Mouse (Mus musculus) hindbrain, embryonic 11.5 days (tissue): Measurements from ENCODE around the gene Tead4. TPM values are rescaled to one million over a fixed set of nuclear protein-coding genes. Genes with fewer than 3 reads are reported as not detected.

ENCODE experiments used
- ATAC-seq: fragments of 200-750 bp; cut with Nextera tagmentation; 2 replicates; pipeline ENCODE4 v1.8.0; 2017; ENCODE audit warnings: mild to moderate bottlenecking, moderate TSS enrichment, moderate library complexity; ENCODE audit not compliant: low FRiP score
- DNase-seq: peaks from one replicate; pipeline ENCODE4 v3.0.0-alpha.2; 2015; ENCODE audit warnings: low spot score
- H3K27ac ChIP-seq: fragments of 300-500 bp; sonication (generic); 2 replicates; pipeline ENCODE4 v1.5.1; 2014; ENCODE audit warnings: mild to moderate bottlenecking, low read depth, low read length
- H3K27me3 ChIP-seq: fragments of 300-500 bp; sonication (generic); 2 replicates; pipeline ENCODE4 v1.6.1; 2014; ENCODE audit warnings: mild to moderate bottlenecking, low read length, moderate library complexity, mixed read lengths; ENCODE audit not compliant: control insufficient read depth, insufficient read depth
- H3K36me3 ChIP-seq: fragments of 300-500 bp; sonication (generic); 2 replicates; pipeline ENCODE4 v1.6.1; 2014; ENCODE audit warnings: mild to moderate bottlenecking, low read length, moderate library complexity, mixed read lengths; ENCODE audit not compliant: control insufficient read depth, insufficient read depth
- H3K4me1 ChIP-seq: fragments of 300-500 bp; sonication (generic); replicated peaks from 2 replicates; pipeline ENCODE4 v1.6.1; 2014; ENCODE audit warnings: low read length, mixed read lengths; ENCODE audit not compliant: control insufficient read depth, insufficient read depth
- H3K4me2 ChIP-seq: fragments of 300-500 bp; sonication (generic); replicated peaks from 2 replicates; pipeline ENCODE4 v1.6.1; 2014; ENCODE audit warnings: mild to moderate bottlenecking, low read depth, low read length
- H3K4me3 ChIP-seq: fragments of 300-500 bp; sonication (generic); 2 replicates; pipeline ENCODE4 v1.5.1; 2014; ENCODE audit warnings: low read depth, low read length
- H3K9ac ChIP-seq: fragments of 300-500 bp; sonication (generic); 2 replicates; pipeline ENCODE4 v1.6.1; 2014; ENCODE audit warnings: low read depth, low read length
- H3K9me3 ChIP-seq: fragments of 300-500 bp; sonication (generic); 2 replicates; pipeline ENCODE4 v1.6.1; 2016; ENCODE audit warnings: low read length; ENCODE audit not compliant: control insufficient read depth
- WGBS: fragments of 180-500 bp; shearing (Covaris S2); extraction: QIAGEN DNeasy Blood & Tissue Kit; methylation state at CpG from one replicate; pipeline ENCODE4 v1.1.7; 2014; 5-methylcytosine and 5-hydroxymethylcytosine counted together
- polyA plus RNA-seq: library from polyadenylated mRNA; unstranded; fragments of >200 nt; fragmentation: Nextera tagmentation; extraction: Ambion mirVana; gene quantifications from 2 replicates; pipeline ENCODE4 v1.2.1, GENCODE M21; 2014

Tead4 gene
- polyA plus RNA-seq, 1 experiment from 2014 or later: 1.7 TPM

DNA sequence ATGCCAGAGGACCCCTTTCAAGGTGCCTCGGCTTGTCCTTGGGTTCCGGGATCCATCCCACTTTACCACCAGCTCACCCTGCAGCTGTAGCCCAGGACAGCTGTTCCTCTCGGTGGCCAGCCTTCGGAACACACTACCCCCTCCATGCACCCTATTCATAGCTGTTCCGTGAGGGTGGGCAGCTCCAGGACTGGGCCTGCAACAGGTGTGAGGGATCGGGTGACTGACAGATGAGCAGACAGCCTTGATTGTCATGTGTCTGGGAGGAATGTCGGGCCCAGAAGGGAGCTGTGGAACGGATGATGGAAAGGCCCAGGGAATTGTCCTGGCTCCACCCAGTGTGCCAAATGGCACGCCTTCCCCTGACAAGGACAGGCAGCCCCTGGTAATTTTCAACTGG is 64.0 kb downstream of the Tead4 start:
- WGBS: 73% methylated on average over 9 of the region's 9 CpGs
- no peak for ATAC-seq
- Histone ChIP-seq H3K36me3 (no peaks in the 10 kb centered on the region), H3K4me3 (no peak overlapping the region), H3K9me3 (no peaks in the 10 kb centered on the region), H3K27ac (no peak overlapping the region), H3K9ac (no peak overlapping the region), H3K4me1 (no peaks in the 10 kb centered on the region), H3K4me2 (no peak overlapping the region), H3K27me3 (no peaks in the 10 kb centered on the region)
- no peak for DNase-seq

DNA sequence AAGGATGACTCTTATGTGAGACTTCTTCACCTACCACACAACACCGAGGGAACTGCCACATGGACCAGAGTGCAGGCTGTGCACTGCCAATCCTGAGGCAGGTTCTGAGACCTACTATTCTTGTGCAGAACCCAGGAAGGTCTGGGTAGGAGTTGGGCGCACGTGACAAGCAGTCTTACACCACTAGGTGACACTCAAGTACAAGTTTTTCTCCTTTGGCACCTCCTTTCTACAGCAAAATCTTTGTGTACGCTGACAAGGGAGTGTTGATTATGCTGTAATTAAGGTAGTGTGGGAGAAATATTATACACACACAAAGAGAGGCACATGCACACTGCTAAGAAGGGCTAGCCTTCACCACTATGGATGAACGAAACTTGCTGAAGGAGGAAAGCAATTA is 66.4 kb downstream of the Tead4 start:
- Histone ChIP-seq H3K9me3 (no peaks in the 10 kb centered on the region), H3K4me3 (no peak overlapping the region), H3K27me3 (no peaks in the 10 kb centered on the region), H3K4me1 (no peaks in the 10 kb centered on the region), H3K27ac (no peak overlapping the region), H3K36me3 (no peaks in the 10 kb centered on the region), H3K4me2 (no peak overlapping the region), H3K9ac (no peak overlapping the region)
- ATAC-seq (peak; percentile 40; the same call in 1 of the 2 replicates), DNase-seq (peak; percentile 51)
- 30% methylated on average over 5 of the region's 5 CpGs for WGBS

DNA sequence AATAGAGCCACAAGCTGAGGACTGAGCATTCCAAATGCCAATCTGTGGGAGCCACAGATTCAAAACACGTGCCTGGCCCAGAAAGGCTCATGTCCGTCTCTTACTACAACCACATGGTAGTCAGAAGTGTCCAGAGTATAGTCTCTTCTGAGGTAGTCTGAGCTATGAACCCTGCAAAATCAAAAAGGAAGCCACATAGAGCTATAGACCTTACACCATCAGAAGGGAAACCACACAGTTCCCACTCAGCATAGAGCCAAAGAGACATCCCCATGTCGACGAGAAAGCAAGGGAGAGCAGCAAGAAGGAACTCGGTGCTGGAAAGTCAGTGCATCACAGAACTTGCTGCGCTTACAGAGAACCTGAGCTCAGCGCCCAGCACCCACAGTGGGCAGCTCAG is 68.4 kb downstream of the Tead4 start:
- Histone ChIP-seq H3K9ac (no peak overlapping the region), H3K4me3 (no peak overlapping the region), H3K36me3 (no peaks in the 10 kb centered on the region), H3K4me2 (no peak overlapping the region), H3K4me1 (no peaks in the 10 kb centered on the region), H3K27ac (no peak overlapping the region), H3K27me3 (no peaks in the 10 kb centered on the region), H3K9me3 (no peaks in the 10 kb centered on the region)
- DNase-seq (no peak), ATAC-seq (no peak)
- WGBS: 80% methylated on average over 7 of the region's 7 CpGs

DNA sequence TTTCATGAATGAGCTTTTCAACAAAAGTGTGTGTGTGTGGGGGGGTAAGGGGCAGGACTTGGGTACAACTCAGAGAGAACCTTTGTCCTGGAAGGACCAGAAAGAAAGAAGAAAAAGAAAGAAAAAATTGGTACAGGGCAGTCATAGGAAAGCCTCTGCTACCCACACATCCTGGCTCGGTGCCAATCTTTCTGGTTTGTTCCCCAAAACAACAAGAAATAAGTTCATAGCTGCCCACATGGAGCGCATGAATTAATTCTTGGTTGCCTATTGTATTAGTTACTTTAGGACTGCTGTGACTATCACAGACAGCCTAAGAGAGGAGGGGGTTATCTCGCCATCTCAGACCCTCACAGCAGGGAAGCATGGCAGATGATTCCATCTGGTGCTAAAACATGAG is 68.9 kb downstream of the Tead4 start:
- no peak overlapping the region for H3K4me2 ChIP-seq
- H3K9me3 ChIP-seq: no peaks in the 10 kb centered on the region
- 69% methylated on average over 3 of the region's 3 CpGs for WGBS
- H3K27ac ChIP-seq: no peak overlapping the region
- H3K4me1 ChIP-seq: no peaks in the 10 kb centered on the region
- H3K9ac ChIP-seq: no peak overlapping the region
- H3K36me3 ChIP-seq: no peaks in the 10 kb centered on the region
- no peaks in the 10 kb centered on the region for H3K27me3 ChIP-seq
- no peak overlapping the region for H3K4me3 ChIP-seq
- ATAC-seq (no peak), DNase-seq (no peak)

DNA sequence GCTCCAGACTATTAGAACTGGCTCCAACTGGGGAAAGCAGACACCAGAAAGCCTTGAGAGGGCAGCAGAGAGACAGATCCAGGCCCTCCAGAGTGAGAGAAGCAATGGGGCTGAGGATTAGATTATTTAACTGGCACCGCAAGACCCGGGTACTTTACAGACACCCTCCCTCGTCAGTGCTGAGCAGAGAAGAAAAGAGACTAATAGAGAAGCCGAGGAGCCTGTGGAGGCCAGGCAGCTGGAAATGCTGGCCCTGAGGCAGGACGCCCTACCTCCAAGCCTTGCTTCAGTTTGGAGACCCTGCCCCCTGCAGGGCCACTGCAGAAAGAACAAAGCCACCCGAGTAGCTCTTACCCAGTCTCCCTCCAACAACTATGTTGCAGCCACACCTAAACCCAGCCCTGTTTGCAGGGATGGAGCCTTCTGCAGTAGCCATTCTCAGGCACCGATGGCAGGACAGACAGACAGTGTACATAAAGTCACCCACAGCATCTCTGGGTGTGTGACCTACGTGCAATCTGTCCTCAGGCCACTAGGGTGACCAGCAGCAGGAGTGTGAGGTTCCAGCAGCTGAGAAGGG is 73.1 kb downstream of the Tead4 start:
- H3K36me3 ChIP-seq: no peaks in the 10 kb centered on the region
- H3K4me2 ChIP-seq: no peak overlapping the region
- H3K9me3 ChIP-seq: no peaks in the 10 kb centered on the region
- H3K4me1 ChIP-seq: no peaks in the 10 kb centered on the region
- DNase-seq: peak; percentile 32
- no peak overlapping the region for H3K4me3 ChIP-seq
- H3K9ac ChIP-seq: no peak overlapping the region
- peak; percentile 59 for ATAC-seq
- no peak overlapping the region for H3K27ac ChIP-seq
- 22% methylated on average over 8 of the region's 8 CpGs for whole genome bisulfite sequencing
- H3K27me3 ChIP-seq: no peaks in the 10 kb centered on the region

DNA sequence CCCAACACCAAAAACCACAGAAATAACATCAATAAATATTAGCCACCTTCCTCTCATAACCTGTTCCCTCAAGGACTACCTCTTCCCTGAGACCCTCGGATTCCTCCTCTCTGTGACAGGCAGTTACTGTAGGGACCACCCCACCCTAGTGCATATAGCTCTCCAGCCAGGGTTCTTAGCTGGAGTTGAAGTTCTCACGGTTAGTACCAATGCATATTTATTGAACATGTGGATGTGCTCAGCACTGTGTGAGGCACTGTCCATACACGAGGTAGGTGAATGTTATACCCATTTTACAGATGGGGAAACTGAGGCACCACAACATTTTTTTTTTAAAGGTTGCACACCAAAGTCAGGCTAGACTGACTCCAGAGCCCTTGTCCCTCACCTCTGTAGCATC is 73.7 kb downstream of the Tead4 start:
- H3K4me2 ChIP-seq: no peak overlapping the region
- WGBS: 84% methylated on average over 3 of the region's 3 CpGs
- DNase-seq (no peak), ATAC-seq (no peak)
- no peak overlapping the region for H3K27ac ChIP-seq
- no peak overlapping the region for H3K4me3 ChIP-seq
- no peaks in the 10 kb centered on the region for H3K27me3 ChIP-seq
- no peaks in the 10 kb centered on the region for H3K9me3 ChIP-seq
- H3K9ac ChIP-seq: no peak overlapping the region
- no peaks in the 10 kb centered on the region for H3K4me1 ChIP-seq
- H3K36me3 ChIP-seq: no peaks in the 10 kb centered on the region

DNA sequence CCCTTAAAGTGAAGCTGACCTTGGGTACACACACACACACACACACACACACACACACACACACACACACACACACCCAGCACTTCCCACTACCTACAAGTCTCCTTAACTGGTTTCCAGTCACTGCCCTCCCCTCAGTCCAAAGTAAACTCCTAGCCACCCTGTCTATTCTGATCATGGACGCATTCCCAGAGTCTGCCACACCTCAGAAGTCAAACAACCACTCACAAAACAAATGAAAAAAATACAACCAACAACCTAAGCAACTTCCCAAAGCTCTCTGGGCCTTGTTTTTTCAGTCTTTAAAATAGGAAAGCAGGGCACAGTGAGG is 74.8 kb downstream of the Tead4 start:
- H3K4me2 ChIP-seq: no peak overlapping the region
- H3K4me1 ChIP-seq: no peaks in the 10 kb centered on the region
- no peaks in the 10 kb centered on the region for H3K36me3 ChIP-seq
- DNase-seq (no peak), ATAC-seq (no peak)
- no peak overlapping the region for H3K9ac ChIP-seq
- no peaks in the 10 kb centered on the region for H3K27me3 ChIP-seq
- no peak overlapping the region for H3K27ac ChIP-seq
- 86% methylated on average over 1 of the region's 1 CpGs for WGBS
- H3K4me3 ChIP-seq: no peak overlapping the region
- no peaks in the 10 kb centered on the region for H3K9me3 ChIP-seq

DNA sequence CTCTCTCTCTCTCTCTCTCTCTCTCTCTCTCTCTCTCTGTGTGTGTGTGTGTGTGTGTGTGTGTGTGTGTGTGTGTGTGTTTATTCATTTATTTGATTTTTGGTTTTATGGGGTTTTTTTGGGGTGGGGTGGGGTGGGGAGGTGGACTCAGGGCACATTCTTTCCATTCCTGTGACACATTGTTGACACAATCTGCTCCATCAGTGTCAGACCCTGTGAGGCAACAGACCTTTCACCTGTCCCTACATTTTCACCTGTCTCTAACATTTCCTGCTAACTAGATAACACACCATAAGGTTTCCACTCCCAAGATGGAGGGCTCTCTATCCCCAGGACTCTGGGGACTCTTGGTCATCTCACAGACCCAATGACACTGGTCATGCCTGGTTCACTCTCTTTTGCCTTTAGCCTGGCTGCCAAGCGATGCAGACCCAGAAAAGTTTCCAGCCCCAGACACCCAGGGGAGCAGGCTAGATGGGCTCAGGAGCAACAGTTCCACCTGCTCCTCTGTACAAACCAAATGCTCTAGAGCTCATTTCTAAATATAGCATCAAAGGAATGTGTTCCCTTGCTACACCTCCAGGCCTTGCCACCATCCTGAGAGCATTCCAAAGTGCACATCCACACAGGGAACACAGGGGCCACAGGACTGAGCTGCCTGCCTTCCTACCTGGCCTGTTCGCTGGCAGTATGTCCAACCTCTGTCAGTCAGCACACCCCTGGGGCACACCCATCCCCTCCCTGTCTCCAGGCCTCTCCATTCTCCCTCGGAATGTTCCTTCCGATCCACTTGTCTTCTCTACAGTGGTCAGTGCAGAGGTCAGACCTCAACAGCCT is 75.4 kb downstream of the Tead4 start:
- no peak for ATAC-seq
- DNase-seq: no peak
- no peak overlapping the region for H3K4me3 ChIP-seq

DNA sequence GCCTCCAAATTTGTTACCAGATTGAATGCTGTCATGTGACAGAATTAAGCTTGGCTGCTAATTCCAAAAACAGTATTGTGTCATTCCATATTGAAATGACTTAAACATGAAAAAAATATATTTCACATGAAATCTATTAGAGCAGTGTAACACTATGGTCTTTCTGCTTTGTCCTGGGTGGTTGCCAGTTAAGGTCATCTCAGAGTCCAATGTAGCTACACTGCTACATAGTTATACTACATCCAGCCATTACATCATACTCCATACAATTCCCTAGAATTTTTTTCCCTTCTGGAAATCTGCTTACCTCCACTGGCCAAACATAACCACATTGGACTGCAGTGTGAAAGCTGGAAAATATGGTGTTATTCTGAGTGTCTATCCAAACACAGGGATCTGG is 77.5 kb downstream of the Tead4 start:
- Histone ChIP-seq H3K9ac (no peak overlapping the region), H3K27me3 (no peaks in the 10 kb centered on the region), H3K4me1 (no peaks in the 10 kb centered on the region), H3K4me2 (no peak overlapping the region), H3K27ac (no peak overlapping the region), H3K36me3 (no peaks in the 10 kb centered on the region), H3K9me3 (no peaks in the 10 kb centered on the region), H3K4me3 (no peak overlapping the region)
- no peak for DNase-seq
- no peak for ATAC-seq

More for the DNA sequence above, 75.4 kb downstream of the Tead4 start:
- Histone ChIP-seq H3K27me3 (no peaks in the 10 kb centered on the region), H3K4me2 (no peak overlapping the region), H3K9me3 (no peaks in the 10 kb centered on the region), H3K36me3 (no peaks in the 10 kb centered on the region), H3K27ac (no peak overlapping the region), H3K4me1 (no peaks in the 10 kb centered on the region), H3K9ac (no peak overlapping the region)
- 61% methylated on average over 4 of the region's 4 CpGs for WGBS
